Mouse (Mus musculus): ENCODE measurements around the gene Ppib.

GRCm38 (mm10) chr9:66088411-66088810 is 28.4 kb downstream of the Ppib start:
- TF ChIP-seq POLR2A (IDR thresholded peaks at IDR 0.05; ENCODE audit: low read depth, low read length) (no peak), CTCF (IDR thresholded peaks at IDR 0.05; ENCODE audit: extremely low read depth, insufficient read depth, insufficient read length, insufficient replicate concordance) (peak; percentile 48; the same call in 1 of the 2 replicates)
